Mouse (Mus musculus): ENCODE results near the gene Poc1b. TPM values are rescaled to one million over a fixed set of nuclear protein-coding genes. Genes with fewer than 3 reads are reported as not detected.

The Poc1b gene
- polyA plus RNA-seq, 1 experiment: 10.5 TPM

- TF ChIP-seq MYOD1 (IDR thresholded peaks at IDR 0.05; ENCODE audit: control insufficient read depth, insufficient read length, low read depth) (no peak), MYOG (IDR thresholded peaks at IDR 0.05; ENCODE audit: control insufficient read depth, extremely low read depth, insufficient read length) (no peak), FOSL1 (IDR thresholded peaks at IDR 0.05; ENCODE audit: insufficient read depth, low read length, poor library complexity, severe bottlenecking) (no peak), USF1 (IDR thresholded peaks at IDR 0.05; ENCODE audit: low read depth) (no peak), CEBPB (IDR thresholded peaks at IDR 0.05; ENCODE audit: low read depth) (no peak), MAX (IDR thresholded peaks at IDR 0.05) (no peak), CTCF (IDR thresholded peaks at IDR 0.05; ENCODE audit: control insufficient read depth, insufficient read depth, insufficient read length) (no peak)
- no peak overlapping the region for H3ac ChIP-seq (ENCODE audit: control insufficient read depth, insufficient read length, low read depth)
- H3K36me3 ChIP-seq (ENCODE audit: control insufficient read depth, insufficient read depth): no peaks in the 10 kb centered on the region
- no peak overlapping the region for H3K4me3 ChIP-seq (ENCODE audit: insufficient read depth, poor library complexity, severe bottlenecking)
- H3K79me3 ChIP-seq (ENCODE audit: low read depth): no peaks in the 10 kb centered on the region
- no peaks in the 10 kb centered on the region for H3K27me3 ChIP-seq (ENCODE audit: control insufficient read depth, insufficient read depth, insufficient read length)
- no peaks in the 10 kb centered on the region for H3K79me2 ChIP-seq (ENCODE audit: control insufficient read depth, insufficient read depth)
These were observed 16.9 kb upstream of the Poc1b start for GRCm38 (mm10) chr10:99089906-99090305.

DNA sequence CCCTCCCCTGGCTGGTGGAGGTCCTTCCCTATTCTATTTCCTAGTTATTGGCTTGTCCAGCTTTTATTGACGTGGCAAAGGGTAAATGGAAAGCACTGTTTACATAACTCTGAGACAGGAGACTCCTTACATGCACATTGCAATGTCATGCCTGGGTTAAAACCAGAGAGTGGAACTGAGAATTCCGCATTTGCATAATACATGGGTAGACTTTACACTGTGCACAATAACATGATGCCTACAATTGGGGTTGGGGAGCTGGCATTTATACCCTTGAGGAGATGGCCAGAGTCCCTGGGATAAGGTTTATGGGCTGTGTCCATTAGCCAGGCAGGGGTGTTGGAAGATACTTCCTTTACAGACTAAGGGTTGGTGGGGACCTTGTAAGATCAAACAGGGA lies 13.5 kb upstream of the Poc1b start:
- Histone ChIP-seq H3K79me3 (ENCODE audit: low read depth) (no peaks in the 10 kb centered on the region), H3K36me3 (ENCODE audit: control insufficient read depth, insufficient read depth) (no peaks in the 10 kb centered on the region), H3K4me3 (ENCODE audit: insufficient read depth, poor library complexity, severe bottlenecking) (no peak overlapping the region), H3K79me2 (ENCODE audit: control insufficient read depth, insufficient read depth) (no peaks in the 10 kb centered on the region), H3ac (ENCODE audit: control insufficient read depth, insufficient read length, low read depth) (no peak overlapping the region), H3K27me3 (ENCODE audit: control insufficient read depth, insufficient read depth, insufficient read length) (no peaks in the 10 kb centered on the region)
- no peak for TF ChIP-seq MYOG (IDR thresholded peaks at IDR 0.05; ENCODE audit: control insufficient read depth, extremely low read depth, insufficient read length)
- no peak for TF ChIP-seq CEBPB (IDR thresholded peaks at IDR 0.05; ENCODE audit: low read depth)
- TF ChIP-seq CTCF (IDR thresholded peaks at IDR 0.05; ENCODE audit: control insufficient read depth, insufficient read depth, insufficient read length): no peak

DNA sequence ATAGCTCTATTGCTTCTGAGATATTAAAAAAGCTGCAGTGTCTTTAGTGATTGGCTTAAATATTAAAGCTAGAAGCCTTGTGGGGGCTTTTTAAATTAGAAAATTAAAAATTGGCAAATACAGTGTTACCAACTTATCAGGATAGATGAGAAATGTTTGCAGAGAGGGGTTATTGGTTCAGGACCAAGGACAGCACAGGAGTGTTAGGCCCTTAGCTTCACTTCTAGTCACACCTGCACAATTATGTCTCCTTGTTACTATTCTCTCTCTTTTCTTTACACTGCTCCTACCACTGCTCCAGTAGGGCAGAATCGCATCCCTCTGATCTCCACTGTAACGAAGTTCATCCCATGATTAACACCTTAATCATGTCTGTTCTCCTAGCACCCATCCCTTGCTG lies 11.7 kb upstream of the Poc1b start:
- H3ac ChIP-seq (ENCODE audit: control insufficient read depth, insufficient read length, low read depth): no peak overlapping the region
- no peaks in the 10 kb centered on the region for H3K36me3 ChIP-seq (ENCODE audit: control insufficient read depth, insufficient read depth)
- no peak overlapping the region for H3K4me3 ChIP-seq (ENCODE audit: insufficient read depth, poor library complexity, severe bottlenecking)

GRCm38 (mm10) chr10:99097374-99097773 lies 9.5 kb upstream of the Poc1b start:
- Histone ChIP-seq H3ac (ENCODE audit: control insufficient read depth, insufficient read length, low read depth) (no peak overlapping the region), H3K27me3 (ENCODE audit: control insufficient read depth, insufficient read depth, insufficient read length) (no peaks in the 10 kb centered on the region), H3K36me3 (ENCODE audit: control insufficient read depth, insufficient read depth) (no peaks in the 10 kb centered on the region), H3K79me2 (ENCODE audit: control insufficient read depth, insufficient read depth) (no peaks in the 10 kb centered on the region), H3K4me3 (ENCODE audit: insufficient read depth, poor library complexity, severe bottlenecking) (no peak overlapping the region), H3K79me3 (ENCODE audit: low read depth) (no peaks in the 10 kb centered on the region)
- TF ChIP-seq FOSL1 (IDR thresholded peaks at IDR 0.05; ENCODE audit: insufficient read depth, low read length, poor library complexity, severe bottlenecking) (no peak), MAX (IDR thresholded peaks at IDR 0.05) (no peak), MYOD1 (IDR thresholded peaks at IDR 0.05; ENCODE audit: control insufficient read depth, insufficient read length, low read depth) (no peak), CEBPB (IDR thresholded peaks at IDR 0.05; ENCODE audit: low read depth) (no peak), USF1 (IDR thresholded peaks at IDR 0.05; ENCODE audit: low read depth) (no peak), CTCF (IDR thresholded peaks at IDR 0.05; ENCODE audit: control insufficient read depth, insufficient read depth, insufficient read length) (no peak), MYOG (IDR thresholded peaks at IDR 0.05; ENCODE audit: control insufficient read depth, extremely low read depth, insufficient read length) (no peak)

More for the DNA sequence above, 11.7 kb upstream of the Poc1b start:
- H3K27me3 ChIP-seq (ENCODE audit: control insufficient read depth, insufficient read depth, insufficient read length): no peaks in the 10 kb centered on the region
- TF ChIP-seq MYOD1 (IDR thresholded peaks at IDR 0.05; ENCODE audit: control insufficient read depth, insufficient read length, low read depth) (no peak), MYOG (IDR thresholded peaks at IDR 0.05; ENCODE audit: control insufficient read depth, extremely low read depth, insufficient read length) (no peak), USF1 (IDR thresholded peaks at IDR 0.05; ENCODE audit: low read depth) (no peak), MAX (IDR thresholded peaks at IDR 0.05) (no peak), CEBPB (IDR thresholded peaks at IDR 0.05; ENCODE audit: low read depth) (no peak), FOSL1 (IDR thresholded peaks at IDR 0.05; ENCODE audit: insufficient read depth, low read length, poor library complexity, severe bottlenecking) (no peak), CTCF (IDR thresholded peaks at IDR 0.05; ENCODE audit: control insufficient read depth, insufficient read depth, insufficient read length) (no peak)
- no peaks in the 10 kb centered on the region for H3K79me2 ChIP-seq (ENCODE audit: control insufficient read depth, insufficient read depth)
- H3K79me3 ChIP-seq (ENCODE audit: low read depth): no peaks in the 10 kb centered on the region

GRCm38 (mm10) chr10:99105522-99105921 lies 1.3 kb upstream of the Poc1b start:
- Histone ChIP-seq H3K79me2 (ENCODE audit: control insufficient read depth, insufficient read depth) (peaks cover 24% of the 10 kb centered on the region), H3K27me3 (ENCODE audit: control insufficient read depth, insufficient read depth, insufficient read length) (no peaks in the 10 kb centered on the region), H3ac (ENCODE audit: control insufficient read depth, insufficient read length, low read depth) (no peak overlapping the region), H3K4me3 (ENCODE audit: insufficient read depth, poor library complexity, severe bottlenecking) (no peak overlapping the region), H3K79me3 (ENCODE audit: low read depth) (peaks cover 13% of the 10 kb centered on the region), H3K36me3 (ENCODE audit: control insufficient read depth, insufficient read depth) (peaks cover 19% of the 10 kb centered on the region)
- TF ChIP-seq MYOD1 (IDR thresholded peaks at IDR 0.05; ENCODE audit: control insufficient read depth, insufficient read length, low read depth) (no peak), USF1 (IDR thresholded peaks at IDR 0.05; ENCODE audit: low read depth) (no peak), CEBPB (IDR thresholded peaks at IDR 0.05; ENCODE audit: low read depth) (no peak), MYOG (IDR thresholded peaks at IDR 0.05; ENCODE audit: control insufficient read depth, extremely low read depth, insufficient read length) (no peak), FOSL1 (IDR thresholded peaks at IDR 0.05; ENCODE audit: insufficient read depth, low read length, poor library complexity, severe bottlenecking) (no peak), MAX (IDR thresholded peaks at IDR 0.05) (no peak), CTCF (IDR thresholded peaks at IDR 0.05; ENCODE audit: control insufficient read depth, insufficient read depth, insufficient read length) (no peak)

- H3K4me3 ChIP-seq (ENCODE audit: insufficient read depth, poor library complexity, severe bottlenecking): peak overlapping the region; percentile 90
- peaks cover 14% of the 10 kb centered on the region for H3K79me3 ChIP-seq (ENCODE audit: low read depth)
- TF ChIP-seq CTCF (IDR thresholded peaks at IDR 0.05; ENCODE audit: control insufficient read depth, insufficient read depth, insufficient read length) (no peak), MYOG (IDR thresholded peaks at IDR 0.05; ENCODE audit: control insufficient read depth, extremely low read depth, insufficient read length) (no peak), CEBPB (IDR thresholded peaks at IDR 0.05; ENCODE audit: low read depth) (no peak), FOSL1 (IDR thresholded peaks at IDR 0.05; ENCODE audit: insufficient read depth, low read length, poor library complexity, severe bottlenecking) (no peak), MAX (IDR thresholded peaks at IDR 0.05) (no peak), USF1 (IDR thresholded peaks at IDR 0.05; ENCODE audit: low read depth) (no peak), MYOD1 (IDR thresholded peaks at IDR 0.05; ENCODE audit: control insufficient read depth, insufficient read length, low read depth) (no peak)
- peaks cover 23% of the 10 kb centered on the region for H3K36me3 ChIP-seq (ENCODE audit: control insufficient read depth, insufficient read depth)
- H3K27me3 ChIP-seq (ENCODE audit: control insufficient read depth, insufficient read depth, insufficient read length): no peaks in the 10 kb centered on the region
- H3ac ChIP-seq (ENCODE audit: control insufficient read depth, insufficient read length, low read depth): peak overlapping the region; percentile 93
- peaks cover 31% of the 10 kb centered on the region for H3K79me2 ChIP-seq (ENCODE audit: control insufficient read depth, insufficient read depth)
These were observed 529 bp upstream of the Poc1b start for GRCm38 (mm10) chr10:99106311-99106702.

Data from C2C12 (cell line).